Mouse (Mus musculus) small intestine, adult 2 months (tissue): ENCODE data around the gene Tvp23a.

ENCODE experiments used
- CTCF ChIP-seq: fragments of 200-500 bp; IDR thresholded peaks from 2 replicates; pipeline ENCODE4 v1.5.1; 2012; ENCODE audit warnings: low read depth, mild to moderate bottlenecking, control low read depth, inconsistent platforms, low read length, moderate library complexity, mixed read lengths; ENCODE audit not compliant: insufficient replicate concordance, insufficient read length; ENCODE audit errors: extremely low read depth
- POLR2A ChIP-seq: fragments of 200-500 bp; IDR thresholded peaks from 2 replicates; pipeline ENCODE4 v1.6.1; 2012; ENCODE audit warnings: low read depth, mild to moderate bottlenecking, control low read depth, inconsistent platforms, low read length, moderate library complexity

- TF ChIP-seq CTCF, result no peak
- TF ChIP-seq POLR2A, result no peak
Observed at GRCm38 (mm10) chr16:10446573-10447263, 444 bp downstream of the Tvp23a start.
